Mouse (Mus musculus): Measurements from ENCODE around the gene Mrps14. TPM values are rescaled to one million over a fixed set of nuclear protein-coding genes. Genes with fewer than 3 reads are reported as not detected.

The Mrps14 gene
- total and polyA plus RNA-seq, 2 experiments from 2014 or later = 28.1 to 221 TPM

DNA sequence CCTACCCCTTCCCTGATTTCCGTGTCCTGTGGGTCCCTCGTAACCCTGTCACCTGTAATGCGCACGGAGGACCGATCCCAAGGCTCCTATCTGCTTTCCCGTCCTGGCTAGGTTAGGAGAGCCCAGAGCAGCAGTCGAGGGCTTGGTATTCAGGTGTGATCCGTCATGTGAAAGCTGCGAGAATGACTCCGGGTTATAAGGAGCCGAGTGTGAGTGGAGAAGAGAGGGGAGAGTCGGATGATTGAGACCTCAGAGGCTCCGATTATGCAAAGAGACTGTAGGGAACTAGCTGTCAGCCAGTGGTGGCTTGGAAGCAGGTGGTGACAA is 285 bp downstream of the Mrps14 start:
- H3K27me3 ChIP-seq (ENCODE audit: control insufficient read depth, insufficient read depth, low read length) = no peaks in the 10 kb centered on the region
- H3K4me3 ChIP-seq (ENCODE audit: low read depth, low read length) = peak overlapping the region; percentile 85
- no peaks in the 10 kb centered on the region for H3K9me3 ChIP-seq (replicated peaks; ENCODE audit: control insufficient read depth, low read length)
- 0 out of 2 replicates have a peak, but pooled peaks cover 4% of the 10 kb centered on the region for H3K4me1 ChIP-seq (ENCODE audit: control insufficient read depth, insufficient read depth)
- peak overlapping the region; percentile 89 for H3K27ac ChIP-seq (ENCODE audit: low read depth)
- no peak for DNase-seq (ENCODE audit: low spot score)
- TF ChIP-seq EP300 (IDR thresholded peaks at IDR 0.05; ENCODE audit: low read depth) (no peak), CTCF (IDR thresholded peaks at IDR 0.05; ENCODE audit: low read depth) (no peak)
- H3K36me3 ChIP-seq (replicated peaks; ENCODE audit: control insufficient read depth, insufficient read depth, low read length) = peaks cover 27% of the 10 kb centered on the region
- peak; percentile 18 for ATAC-seq (ENCODE audit: insufficient read depth, low read depth)
- 0% methylated on average over 13 of the region's 13 CpGs for WGBS
- peak overlapping the region; percentile 79 for H3K4me2 ChIP-seq (ENCODE audit: low read depth, low read length)
- peak overlapping the region; percentile 90 for H3K9ac ChIP-seq (replicated peaks; ENCODE audit: low read depth, low read length)

DNA sequence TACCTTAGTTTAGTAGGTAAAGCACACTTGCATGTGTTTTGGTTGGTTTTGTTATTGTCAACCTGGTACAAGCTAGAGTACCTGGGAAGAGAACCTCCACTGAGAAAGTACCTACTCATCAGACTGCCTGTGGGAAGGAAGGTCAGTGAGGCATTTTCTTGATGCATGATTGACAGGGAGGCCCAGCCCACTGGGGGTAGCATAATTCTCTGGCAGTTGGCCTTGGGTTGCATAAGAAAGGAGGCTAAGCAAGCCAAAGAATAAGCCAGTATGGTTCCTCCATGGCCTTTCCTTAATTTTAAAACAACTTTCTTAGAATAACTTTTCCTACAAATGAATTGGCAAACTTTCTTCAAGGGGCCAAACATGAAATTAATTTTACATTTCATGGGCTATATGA is 10.5 kb downstream of the Mrps14 start:
- Histone ChIP-seq H3K9ac (replicated peaks; ENCODE audit: low read depth, low read length) (no peak overlapping the region), H3K4me1 (ENCODE audit: control insufficient read depth, insufficient read depth) (no peaks in the 10 kb centered on the region), H3K9me3 (replicated peaks; ENCODE audit: control insufficient read depth, low read length) (no peaks in the 10 kb centered on the region), H3K27ac (ENCODE audit: low read depth) (no peak overlapping the region), H3K36me3 (replicated peaks; ENCODE audit: control insufficient read depth, insufficient read depth, low read length) (peaks cover 67% of the 10 kb centered on the region), H3K4me2 (ENCODE audit: low read depth, low read length) (no peak overlapping the region), H3K4me3 (ENCODE audit: low read depth, low read length) (no peak overlapping the region), H3K27me3 (ENCODE audit: control insufficient read depth, insufficient read depth, low read length) (no peaks in the 10 kb centered on the region)
- DNase-seq (ENCODE audit: low spot score) (no peak), ATAC-seq (ENCODE audit: insufficient read depth, low read depth) (no peak)
- TF ChIP-seq EP300 (IDR thresholded peaks at IDR 0.05; ENCODE audit: low read depth) (no peak), CTCF (IDR thresholded peaks at IDR 0.05; ENCODE audit: low read depth) (no peak)

DNA sequence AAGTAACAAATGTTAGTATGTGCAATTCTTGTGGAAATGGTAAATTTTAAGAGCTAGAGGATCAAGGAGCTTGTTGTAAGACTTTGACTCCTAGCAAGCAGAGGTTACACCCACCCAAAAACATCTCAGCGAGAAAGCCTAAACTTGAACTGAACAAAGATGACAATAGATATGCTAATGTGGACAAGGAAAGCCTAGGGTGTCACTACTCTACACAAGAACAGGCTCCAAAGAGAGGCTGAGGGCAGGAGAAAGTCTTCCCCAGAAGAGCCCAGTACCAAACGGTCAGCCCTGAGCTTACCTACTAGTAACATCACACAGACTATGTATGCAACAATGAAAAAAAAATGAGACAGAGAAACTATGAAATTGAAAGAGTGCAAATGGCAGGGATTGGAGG is 14.8 kb downstream of the Mrps14 start:
- ATAC-seq (ENCODE audit: insufficient read depth, low read depth) = no peak
- Histone ChIP-seq H3K9me3 (replicated peaks; ENCODE audit: control insufficient read depth, low read length) (no peaks in the 10 kb centered on the region), H3K36me3 (replicated peaks; ENCODE audit: control insufficient read depth, insufficient read depth, low read length) (peaks cover 34% of the 10 kb centered on the region), H3K4me3 (ENCODE audit: low read depth, low read length) (no peak overlapping the region), H3K4me1 (ENCODE audit: control insufficient read depth, insufficient read depth) (peaks cover 16% of the 10 kb centered on the region), H3K27ac (ENCODE audit: low read depth) (no peak overlapping the region), H3K9ac (replicated peaks; ENCODE audit: low read depth, low read length) (no peak overlapping the region), H3K4me2 (ENCODE audit: low read depth, low read length) (no peak overlapping the region), H3K27me3 (ENCODE audit: control insufficient read depth, insufficient read depth, low read length) (no peaks in the 10 kb centered on the region)
- 85% methylated on average over 2 of the region's 2 CpGs for WGBS
- TF ChIP-seq CTCF (IDR thresholded peaks at IDR 0.05; ENCODE audit: low read depth) = no peak
- no peak for DNase-seq (ENCODE audit: low spot score)

DNA sequence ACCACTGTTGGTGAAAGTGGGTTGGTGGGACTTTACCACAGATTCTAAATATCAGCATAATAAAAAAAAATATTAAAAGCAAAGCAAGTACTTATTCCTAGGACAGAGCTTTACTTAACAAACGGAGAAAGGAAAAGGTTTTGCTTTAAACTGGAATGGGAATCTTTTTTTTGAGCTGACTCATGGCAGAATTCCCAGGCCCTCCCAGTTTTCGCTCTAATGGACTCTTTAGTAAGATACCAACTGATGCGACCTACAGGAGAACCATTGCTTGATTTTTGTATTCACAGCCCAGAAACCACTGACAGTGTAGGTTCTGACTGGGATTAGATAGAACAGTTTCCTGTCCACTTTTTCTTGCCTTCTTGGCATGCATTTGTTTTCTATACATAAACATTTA is 15.6 kb downstream of the Mrps14 start:
- Histone ChIP-seq H3K36me3 (replicated peaks; ENCODE audit: control insufficient read depth, insufficient read depth, low read length) (peaks cover 28% of the 10 kb centered on the region), H3K9me3 (replicated peaks; ENCODE audit: control insufficient read depth, low read length) (no peaks in the 10 kb centered on the region), H3K27me3 (ENCODE audit: control insufficient read depth, insufficient read depth, low read length) (no peaks in the 10 kb centered on the region), H3K27ac (ENCODE audit: low read depth) (no peak overlapping the region), H3K9ac (replicated peaks; ENCODE audit: low read depth, low read length) (0 out of 2 replicates have a peak overlapping the region, but pooled peaks have one; percentile 11), H3K4me3 (ENCODE audit: low read depth, low read length) (no peak overlapping the region), H3K4me1 (ENCODE audit: control insufficient read depth, insufficient read depth) (peaks cover 16% of the 10 kb centered on the region), H3K4me2 (ENCODE audit: low read depth, low read length) (no peak overlapping the region)
- ATAC-seq (ENCODE audit: insufficient read depth, low read depth) (no peak), DNase-seq (ENCODE audit: low spot score) (no peak)
- TF ChIP-seq CTCF (IDR thresholded peaks at IDR 0.05; ENCODE audit: low read depth) (no peak), EP300 (IDR thresholded peaks at IDR 0.05; ENCODE audit: low read depth) (no peak)
- WGBS = 48% methylated on average over 3 of the region's 3 CpGs

DNA sequence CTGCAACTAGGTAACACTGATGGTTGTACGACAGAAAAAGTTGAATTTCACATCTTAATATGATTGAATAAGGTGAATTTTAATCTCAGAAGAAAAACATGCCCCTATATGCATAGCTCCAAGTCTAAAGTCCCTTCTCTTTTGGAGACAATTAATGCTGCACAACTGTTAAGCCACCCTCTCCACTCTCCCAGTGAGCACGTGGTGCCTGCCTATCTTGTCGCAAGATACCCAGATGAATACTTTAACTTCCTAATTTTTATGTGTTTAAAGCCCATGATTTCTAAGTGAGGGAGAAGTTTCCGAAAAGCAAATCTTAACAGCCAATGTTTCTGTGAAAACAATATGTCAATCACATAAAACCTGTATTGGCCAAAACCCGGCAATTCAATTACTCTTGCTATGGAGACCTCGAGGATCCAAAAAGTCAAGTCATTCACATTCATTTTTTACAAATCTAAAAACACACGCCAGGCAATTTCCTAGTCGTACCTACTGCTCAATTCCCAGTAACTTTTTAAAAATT is 16.6 kb downstream of the Mrps14 start:
- peak overlapping the region; percentile 83 for H3K4me2 ChIP-seq (ENCODE audit: low read depth, low read length)

DNA sequence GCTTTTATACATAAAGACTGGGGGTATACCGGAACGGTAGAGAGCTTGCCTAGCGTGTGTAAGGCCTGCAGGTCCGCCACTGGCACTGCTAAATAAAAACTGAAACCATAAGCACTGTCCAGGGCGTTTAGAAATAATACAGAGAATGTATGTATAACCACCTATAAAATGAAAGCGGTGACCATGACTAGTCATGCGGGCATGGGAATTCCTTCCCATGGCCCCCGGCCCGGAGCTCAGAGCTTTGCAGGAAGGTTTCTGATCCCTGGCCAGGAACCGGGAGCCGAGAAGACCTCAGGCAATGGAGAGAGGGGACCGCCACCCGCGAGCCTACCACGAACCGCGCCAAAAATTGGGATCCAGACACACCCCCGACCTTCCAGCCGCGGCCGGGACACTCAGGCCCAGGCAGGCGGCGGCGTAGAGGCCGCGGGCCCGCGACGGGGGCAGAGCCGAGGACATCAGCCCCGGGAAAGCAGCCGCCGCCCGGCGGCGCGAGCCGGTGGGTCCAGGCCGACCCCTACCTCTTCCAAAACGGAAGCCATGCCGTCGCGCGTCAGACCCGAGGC is 17.2 kb downstream of the Mrps14 start:
- peak; percentile 27 for DNase-seq (ENCODE audit: low spot score)
- under 1% methylated on average over 45 of the region's 45 CpGs for WGBS
- TF ChIP-seq EP300 (IDR thresholded peaks at IDR 0.05; ENCODE audit: low read depth) (no peak; the same call in 1 of the 2 replicates), CTCF (IDR thresholded peaks at IDR 0.05; ENCODE audit: low read depth) (no peak)

More for the DNA sequence above, 16.6 kb downstream of the Mrps14 start:
- Histone ChIP-seq H3K9me3 (replicated peaks; ENCODE audit: control insufficient read depth, low read length) (no peaks in the 10 kb centered on the region), H3K36me3 (replicated peaks; ENCODE audit: control insufficient read depth, insufficient read depth, low read length) (peaks cover 17% of the 10 kb centered on the region), H3K27ac (ENCODE audit: low read depth) (peak overlapping the region; percentile 99), H3K4me1 (ENCODE audit: control insufficient read depth, insufficient read depth) (peaks cover 16% of the 10 kb centered on the region), H3K27me3 (ENCODE audit: control insufficient read depth, insufficient read depth, low read length) (no peaks in the 10 kb centered on the region), H3K9ac (replicated peaks; ENCODE audit: low read depth, low read length) (peak overlapping the region; percentile 91), H3K4me3 (ENCODE audit: low read depth, low read length) (peak overlapping the region; percentile 71)
- no peak for DNase-seq (ENCODE audit: low spot score)
- WGBS = 1% methylated on average over 8 of the region's 8 CpGs
- TF ChIP-seq EP300 (IDR thresholded peaks at IDR 0.05; ENCODE audit: low read depth) (no peak), CTCF (IDR thresholded peaks at IDR 0.05; ENCODE audit: low read depth) (no peak)
- no peak for ATAC-seq (ENCODE audit: insufficient read depth, low read depth)

More for the DNA sequence above, 17.2 kb downstream of the Mrps14 start:
- Histone ChIP-seq H3K9me3 (replicated peaks; ENCODE audit: control insufficient read depth, low read length) (no peaks in the 10 kb centered on the region), H3K4me3 (ENCODE audit: low read depth, low read length) (peak overlapping the region; percentile 71), H3K36me3 (replicated peaks; ENCODE audit: control insufficient read depth, insufficient read depth, low read length) (peaks cover 12% of the 10 kb centered on the region; the same call in 1 of the 2 replicates), H3K27ac (ENCODE audit: low read depth) (peak overlapping the region; percentile 99), H3K4me1 (ENCODE audit: control insufficient read depth, insufficient read depth) (peaks cover 16% of the 10 kb centered on the region), H3K9ac (replicated peaks; ENCODE audit: low read depth, low read length) (peak overlapping the region; percentile 91), H3K4me2 (ENCODE audit: low read depth, low read length) (peak overlapping the region; percentile 83), H3K27me3 (ENCODE audit: control insufficient read depth, insufficient read depth, low read length) (no peaks in the 10 kb centered on the region)
- ATAC-seq (ENCODE audit: insufficient read depth, low read depth) = peak; percentile 34
